ENCODE assay signal across 10 mouse cellular contexts in genomic region chr8:8335256-8335972, GRCm38 (mm10).
DNase-seq lines count a peak whose midpoint lies in the region; ATAC-seq and TF ChIP-seq lines count a peak whose summit lies in the region.
"Had no signal": no experiment of that assay in that cellular context is flagged by ENCODE, and none has a peak within 500 bp of the region (broad histone marks: within the 10 kb centered on the region; RNA-seq: fewer than 3 reads in every experiment).

No protein-coding gene starts in this region.

- H3K4me3 ChIP-seq in hindbrain, embryonic 10.5 days = no peak overlapping the region
- H3K4me3 ChIP-seq in hindbrain, embryonic 16.5 days (ENCODE audit: low read length) = no peak overlapping the region
- no peak overlapping the region for H3K4me3 ChIP-seq in heart, embryonic 11.5 days (ENCODE audit: low read depth, low read length)
- no peak overlapping the region for H3K4me3 ChIP-seq in intestine, postnatal 0 days (ENCODE audit: low read depth, low read length)
- H3K4me3 ChIP-seq: stomach, embryonic 15.5 days had no signal

- no peak for TF ChIP-seq CTCF in intestine, postnatal 0 days (IDR thresholded peaks at IDR 0.05; ENCODE audit: low read depth)

- H3K9ac ChIP-seq in hindbrain, embryonic 16.5 days (ENCODE audit: low read depth, low read length) = no peak overlapping the region
- no peak overlapping the region for H3K9ac ChIP-seq in heart, embryonic 11.5 days (ENCODE audit: low read depth, low read length)
- H3K9ac ChIP-seq in intestine, postnatal 0 days (ENCODE audit: low read depth, low read length) = no peak overlapping the region
- H3K9ac ChIP-seq: liver, postnatal 0 days; stomach, embryonic 15.5 days had no signal

- H3K27me3 ChIP-seq in hindbrain, embryonic 10.5 days (ENCODE audit: insufficient read depth, poor library complexity, severe bottlenecking) = peaks cover 9% of the 10 kb centered on the region; the same call in 1 of the 2 replicates
- no peaks in the 10 kb centered on the region for H3K27me3 ChIP-seq in hindbrain, embryonic 16.5 days (replicated peaks; ENCODE audit: control insufficient read depth, insufficient read depth, low read length)
- H3K27me3 ChIP-seq in heart, embryonic 11.5 days (ENCODE audit: control insufficient read depth, insufficient read depth, low read length) = 0 out of 2 replicates have a peak, but pooled peaks cover 2% of the 10 kb centered on the region
- H3K27me3 ChIP-seq in intestine, postnatal 0 days (replicated peaks; ENCODE audit: control insufficient read depth, insufficient read depth, low read length) = no peaks in the 10 kb centered on the region
- H3K27me3 ChIP-seq: stomach, embryonic 15.5 days had no signal

- no peak for ATAC-seq in hindbrain, embryonic 16.5 days
- ATAC-seq in heart, embryonic 11.5 days (replicated peaks; ENCODE audit: insufficient number of reproducible peaks, low FRiP score, low TSS enrichment) = no peak
- peak; percentile 83 for ATAC-seq in intestine, postnatal 0 days
- ATAC-seq: liver, postnatal 0 days had no signal

- H3K27ac ChIP-seq in hindbrain, embryonic 10.5 days = peak overlapping the region; percentile 35
- H3K27ac ChIP-seq in hindbrain, embryonic 16.5 days (ENCODE audit: low read depth, low read length) = no peak overlapping the region
- H3K27ac ChIP-seq in heart, embryonic 11.5 days (ENCODE audit: low read depth, low read length) = no peak overlapping the region
- H3K27ac ChIP-seq in intestine, postnatal 0 days (ENCODE audit: low read depth, low read length) = no peak overlapping the region
- H3K27ac ChIP-seq: stomach, embryonic 15.5 days had no signal

- no peaks in the 10 kb centered on the region for H3K36me3 ChIP-seq in hindbrain, embryonic 10.5 days
- H3K36me3 ChIP-seq in hindbrain, embryonic 16.5 days (ENCODE audit: control insufficient read depth, insufficient read depth, low read length) = no peaks in the 10 kb centered on the region
- H3K36me3 ChIP-seq in heart, embryonic 11.5 days (ENCODE audit: control insufficient read depth, insufficient read depth, low read length) = no peaks in the 10 kb centered on the region
- H3K36me3 ChIP-seq in intestine, postnatal 0 days (ENCODE audit: control insufficient read depth, insufficient read depth) = no peaks in the 10 kb centered on the region
- H3K36me3 ChIP-seq: stomach, embryonic 15.5 days had no signal

- 77% methylated on average over 19 of the region's 19 CpGs for WGBS in hindbrain, embryonic 10.5 days
- WGBS in hindbrain, embryonic 16.5 days = 44% methylated on average over 19 of the region's 19 CpGs
- 59% methylated on average over 19 of the region's 19 CpGs for WGBS in heart, embryonic 11.5 days (ENCODE audit: insufficient replicate concordance)
- 50% methylated on average over 19 of the region's 19 CpGs for WGBS in intestine, postnatal 0 days

- no peak for DNase-seq in hindbrain, embryonic 10.5 days (ENCODE audit: low spot score)
- peak; percentile 14 for DNase-seq in adipocyte (ENCODE audit: low spot score)
- no peak for DNase-seq in left cerebral cortex, adult 9 months (ENCODE audit: low spot score in 2 of 2)
- no peak for DNase-seq in frontal cortex, postnatal 25 days (ENCODE audit: low spot score in 2 of 2)
- DNase-seq in gastrocnemius, postnatal 14 days = no peak
- DNase-seq: liver, postnatal 0 days had no signal

- no peaks in the 10 kb centered on the region for H3K9me3 ChIP-seq in hindbrain, embryonic 10.5 days
- H3K9me3 ChIP-seq in hindbrain, embryonic 16.5 days (ENCODE audit: control insufficient read depth, low read length) = no peaks in the 10 kb centered on the region
- no peaks in the 10 kb centered on the region for H3K9me3 ChIP-seq in heart, embryonic 11.5 days (replicated peaks; ENCODE audit: control insufficient read depth, low read length)
- H3K9me3 ChIP-seq in intestine, postnatal 0 days (ENCODE audit: control insufficient read depth) = no peaks in the 10 kb centered on the region
- H3K9me3 ChIP-seq: stomach, embryonic 15.5 days had no signal

- intact Hi-C loops in gastrocnemius, postnatal 14 days (cut with DNase I; ENCODE audit: low total_unique reads) = no loop called here

- peaks cover 13% of the 10 kb centered on the region for H3K4me1 ChIP-seq in hindbrain, embryonic 10.5 days (replicated peaks)
- H3K4me1 ChIP-seq in hindbrain, embryonic 16.5 days (ENCODE audit: control insufficient read depth, insufficient read depth, low read depth, low read length) = peaks cover 4% of the 10 kb centered on the region; the same call in 1 of the 2 replicates
- H3K4me1 ChIP-seq in heart, embryonic 11.5 days (ENCODE audit: control insufficient read depth, insufficient read depth, low read length) = 0 out of 2 replicates have a peak, but pooled peaks cover 7% of the 10 kb centered on the region
- H3K4me1 ChIP-seq in intestine, postnatal 0 days (replicated peaks; ENCODE audit: control insufficient read depth, insufficient read depth, low read length) = no peaks in the 10 kb centered on the region; the same call in 1 of the 2 replicates

- H3K4me2 ChIP-seq in hindbrain, embryonic 16.5 days (ENCODE audit: low read length) = no peak overlapping the region
- H3K4me2 ChIP-seq in heart, embryonic 11.5 days = peak overlapping the region; percentile 29
- peak overlapping the region; percentile 40 for H3K4me2 ChIP-seq in intestine, postnatal 0 days (replicated peaks; ENCODE audit: low read depth)
- H3K4me2 ChIP-seq: stomach, embryonic 15.5 days had no signal
